Mouse (Mus musculus): ENCODE measurements around the gene Grm8. TPM values are rescaled to one million over a fixed set of nuclear protein-coding genes. Genes with fewer than 3 reads are reported as not detected.

The Grm8 gene
- total RNA-seq, 1 experiment, result 0.67 TPM

DNA sequence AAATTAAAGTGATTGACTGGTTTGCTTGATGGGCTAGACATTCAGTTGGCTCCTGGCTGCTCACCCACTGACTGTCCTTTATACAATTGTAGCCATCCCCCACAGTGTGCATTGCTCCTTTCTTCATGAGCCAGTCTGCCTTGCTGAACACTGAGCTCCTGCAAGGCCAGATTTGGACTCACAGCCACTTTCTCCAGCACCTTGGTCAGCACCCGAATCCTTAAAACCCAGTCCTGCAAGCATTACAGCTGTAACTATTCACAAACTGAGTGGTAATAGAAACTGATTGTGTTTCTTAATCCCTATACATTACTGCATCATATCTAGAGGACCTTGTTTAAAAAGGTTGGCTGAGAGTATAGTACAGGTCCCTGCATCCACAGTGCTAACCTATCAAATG is 221.7 kb downstream of the Grm8 start:
- Histone ChIP-seq H3K9ac (ENCODE audit: insufficient read depth, low read depth, low read length, poor library complexity, severe bottlenecking) (no peak overlapping the region), H3K9me3 (ENCODE audit: control insufficient read depth, insufficient read depth, low read depth, low read length) (no peaks in the 10 kb centered on the region)
- peak; percentile 17 for DNase-seq (ENCODE audit: low read depth, low spot score)

DNA sequence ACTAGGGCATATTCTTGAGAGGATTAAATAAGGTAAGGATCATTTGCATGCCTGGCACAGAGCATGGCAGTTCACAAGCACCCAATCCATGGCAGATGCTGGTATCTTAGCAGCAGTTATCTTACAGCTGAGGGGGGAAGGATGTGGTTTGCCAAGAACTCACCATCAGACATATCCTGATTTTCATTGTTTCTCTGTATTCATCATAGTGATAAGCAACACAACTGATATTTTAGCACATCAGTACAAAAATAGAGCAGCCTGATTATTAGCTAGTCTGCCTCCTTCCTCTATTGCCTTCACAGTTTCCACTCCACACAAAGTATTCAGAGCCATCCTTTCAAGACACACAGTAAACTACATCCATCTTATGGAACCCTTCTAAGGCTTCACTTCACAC is 230.6 kb downstream of the Grm8 start:
- in situ Hi-C loops (cut with MboI; ENCODE audit: low sequenced_read_pairs in 2 of 2, unreplicated experiment in 2 of 2), result no loop called here

More for the DNA sequence above, 221.7 kb downstream of the Grm8 start:
- Histone ChIP-seq H3K27ac (ENCODE audit: insufficient read depth, low read depth, low read length, poor library complexity, severe bottlenecking) (no peak overlapping the region), H3K36me3 (ENCODE audit: control insufficient read depth, insufficient read depth, low read length, poor library complexity, severe bottlenecking) (no peaks in the 10 kb centered on the region), H3K4me1 (ENCODE audit: control insufficient read depth in 2 of 2, insufficient read depth in 2 of 2, low read length in 2 of 2, poor library complexity in 1 of 2) (no peaks in the 10 kb centered on the region), H3K4me3 (ENCODE audit: insufficient read depth in 1 of 2, low read depth in 1 of 2, low read length in 2 of 2, poor library complexity in 1 of 2, severe bottlenecking in 1 of 2) (no peak overlapping the region)
- no peak for TF ChIP-seq ZNF384 (IDR thresholded peaks at IDR 0.05; ENCODE audit: low read depth, low read length)
- no peak for TF ChIP-seq CHD2 (IDR thresholded peaks at IDR 0.05; ENCODE audit: low read depth, low read length)
- TF ChIP-seq ZC3H11A (IDR thresholded peaks at IDR 0.05; ENCODE audit: borderline replicate concordance, low read depth, low read length), result no peak
- no peak for TF ChIP-seq MAFK (IDR thresholded peaks at IDR 0.05; ENCODE audit: insufficient read depth, low read depth, low read length)
- no peak for TF ChIP-seq HCFC1 (IDR thresholded peaks at IDR 0.05; ENCODE audit: borderline replicate concordance, insufficient read depth, low read length)
- in situ Hi-C loops (cut with MboI; ENCODE audit: low sequenced_read_pairs in 2 of 2, unreplicated experiment in 2 of 2), result no loop called here

DNA sequence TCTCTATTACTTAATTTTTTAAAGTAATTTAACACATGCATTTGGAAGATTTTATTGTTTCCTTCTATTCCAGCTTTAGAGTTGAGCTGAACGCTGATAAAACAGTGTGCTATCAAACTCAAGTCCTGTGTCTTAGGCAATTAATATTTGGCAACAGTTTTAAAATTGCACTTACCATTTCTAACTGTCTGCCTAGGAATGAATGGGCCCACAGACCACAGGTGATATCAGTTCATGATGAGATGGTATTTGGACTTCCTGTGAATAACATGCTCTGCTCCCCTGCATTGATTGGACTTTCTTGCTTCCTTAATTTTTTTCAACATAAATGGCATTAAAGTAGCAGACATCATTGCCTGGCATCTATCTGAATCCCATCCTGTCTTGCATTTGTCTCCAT is 232.8 kb downstream of the Grm8 start:
- in situ Hi-C loops (cut with MboI; ENCODE audit: low sequenced_read_pairs in 2 of 2, unreplicated experiment in 2 of 2), result no loop called here
- DNase-seq (ENCODE audit: low read depth, low spot score), result no peak
- TF ChIP-seq HCFC1 (IDR thresholded peaks at IDR 0.05; ENCODE audit: borderline replicate concordance, insufficient read depth, low read length) (no peak), ZC3H11A (IDR thresholded peaks at IDR 0.05; ENCODE audit: borderline replicate concordance, low read depth, low read length) (no peak), ZNF384 (IDR thresholded peaks at IDR 0.05; ENCODE audit: low read depth, low read length) (no peak), MAFK (IDR thresholded peaks at IDR 0.05; ENCODE audit: insufficient read depth, low read depth, low read length) (no peak), CHD2 (IDR thresholded peaks at IDR 0.05; ENCODE audit: low read depth, low read length) (no peak)

More for the DNA sequence above, 230.6 kb downstream of the Grm8 start:
- Histone ChIP-seq H3K4me3 (ENCODE audit: insufficient read depth in 1 of 2, low read depth in 1 of 2, low read length in 2 of 2, poor library complexity in 1 of 2, severe bottlenecking in 1 of 2) (no peak overlapping the region), H3K9ac (ENCODE audit: insufficient read depth, low read depth, low read length, poor library complexity, severe bottlenecking) (no peak overlapping the region), H3K36me3 (ENCODE audit: control insufficient read depth, insufficient read depth, low read length, poor library complexity, severe bottlenecking) (no peaks in the 10 kb centered on the region), H3K4me1 (ENCODE audit: control insufficient read depth in 2 of 2, insufficient read depth in 2 of 2, low read length in 2 of 2, poor library complexity in 1 of 2) (no peaks in the 10 kb centered on the region), H3K9me3 (ENCODE audit: control insufficient read depth, insufficient read depth, low read depth, low read length) (no peaks in the 10 kb centered on the region), H3K27ac (ENCODE audit: insufficient read depth, low read depth, low read length, poor library complexity, severe bottlenecking) (no peak overlapping the region)
- TF ChIP-seq ZNF384 (IDR thresholded peaks at IDR 0.05; ENCODE audit: low read depth, low read length) (no peak), HCFC1 (IDR thresholded peaks at IDR 0.05; ENCODE audit: borderline replicate concordance, insufficient read depth, low read length) (no peak), CHD2 (IDR thresholded peaks at IDR 0.05; ENCODE audit: low read depth, low read length) (no peak), ZC3H11A (IDR thresholded peaks at IDR 0.05; ENCODE audit: borderline replicate concordance, low read depth, low read length) (no peak)
- no peak for DNase-seq (ENCODE audit: low read depth, low spot score)

DNA sequence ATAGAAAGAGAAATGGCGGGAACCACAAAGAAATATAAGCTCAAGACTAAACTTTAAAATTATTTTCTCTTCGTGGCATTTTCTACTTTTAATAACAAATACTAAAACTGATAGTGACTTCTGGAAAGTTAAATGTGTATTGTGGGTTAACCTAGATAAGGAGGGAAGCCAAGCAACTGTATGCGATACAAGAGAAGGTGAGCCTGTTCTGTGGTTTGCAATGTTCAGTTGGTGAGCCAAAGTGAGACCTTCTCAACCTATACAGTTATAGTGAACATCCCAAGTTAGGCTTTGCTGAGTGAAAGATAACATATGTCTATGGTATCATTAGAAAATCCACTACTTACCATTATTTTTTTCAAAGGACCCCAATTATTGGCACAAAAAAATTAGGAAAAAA is 233.6 kb downstream of the Grm8 start:
- no peak overlapping the region for H3K4me3 ChIP-seq (ENCODE audit: insufficient read depth in 1 of 2, low read depth in 1 of 2, low read length in 2 of 2, poor library complexity in 1 of 2, severe bottlenecking in 1 of 2)
- no peak overlapping the region for H3K9ac ChIP-seq (ENCODE audit: insufficient read depth, low read depth, low read length, poor library complexity, severe bottlenecking)
- no peaks in the 10 kb centered on the region for H3K9me3 ChIP-seq (ENCODE audit: control insufficient read depth, insufficient read depth, low read depth, low read length)
- no peak overlapping the region for H3K27ac ChIP-seq (ENCODE audit: insufficient read depth, low read depth, low read length, poor library complexity, severe bottlenecking)
- in situ Hi-C loops (cut with MboI; ENCODE audit: low sequenced_read_pairs in 2 of 2, unreplicated experiment in 2 of 2), result no loop called here
- H3K4me1 ChIP-seq (ENCODE audit: control insufficient read depth in 2 of 2, insufficient read depth in 2 of 2, low read length in 2 of 2, poor library complexity in 1 of 2), result no peaks in the 10 kb centered on the region
- DNase-seq (ENCODE audit: low read depth, low spot score), result no peak
- no peak for TF ChIP-seq MAFK (IDR thresholded peaks at IDR 0.05; ENCODE audit: insufficient read depth, low read depth, low read length)
- TF ChIP-seq HCFC1 (IDR thresholded peaks at IDR 0.05; ENCODE audit: borderline replicate concordance, insufficient read depth, low read length), result no peak
- no peak for TF ChIP-seq CHD2 (IDR thresholded peaks at IDR 0.05; ENCODE audit: low read depth, low read length)
- no peak for TF ChIP-seq ZNF384 (IDR thresholded peaks at IDR 0.05; ENCODE audit: low read depth, low read length)
- no peak for TF ChIP-seq ZC3H11A (IDR thresholded peaks at IDR 0.05; ENCODE audit: borderline replicate concordance, low read depth, low read length)
- H3K36me3 ChIP-seq (ENCODE audit: control insufficient read depth, insufficient read depth, low read length, poor library complexity, severe bottlenecking), result no peaks in the 10 kb centered on the region

More for the DNA sequence above, 232.8 kb downstream of the Grm8 start:
- Histone ChIP-seq H3K36me3 (ENCODE audit: control insufficient read depth, insufficient read depth, low read length, poor library complexity, severe bottlenecking) (no peaks in the 10 kb centered on the region), H3K4me1 (ENCODE audit: control insufficient read depth in 2 of 2, insufficient read depth in 2 of 2, low read length in 2 of 2, poor library complexity in 1 of 2) (no peaks in the 10 kb centered on the region), H3K9me3 (ENCODE audit: control insufficient read depth, insufficient read depth, low read depth, low read length) (no peaks in the 10 kb centered on the region), H3K9ac (ENCODE audit: insufficient read depth, low read depth, low read length, poor library complexity, severe bottlenecking) (no peak overlapping the region), H3K27ac (ENCODE audit: insufficient read depth, low read depth, low read length, poor library complexity, severe bottlenecking) (no peak overlapping the region), H3K4me3 (ENCODE audit: insufficient read depth in 1 of 2, low read depth in 1 of 2, low read length in 2 of 2, poor library complexity in 1 of 2, severe bottlenecking in 1 of 2) (no peak overlapping the region)

DNA sequence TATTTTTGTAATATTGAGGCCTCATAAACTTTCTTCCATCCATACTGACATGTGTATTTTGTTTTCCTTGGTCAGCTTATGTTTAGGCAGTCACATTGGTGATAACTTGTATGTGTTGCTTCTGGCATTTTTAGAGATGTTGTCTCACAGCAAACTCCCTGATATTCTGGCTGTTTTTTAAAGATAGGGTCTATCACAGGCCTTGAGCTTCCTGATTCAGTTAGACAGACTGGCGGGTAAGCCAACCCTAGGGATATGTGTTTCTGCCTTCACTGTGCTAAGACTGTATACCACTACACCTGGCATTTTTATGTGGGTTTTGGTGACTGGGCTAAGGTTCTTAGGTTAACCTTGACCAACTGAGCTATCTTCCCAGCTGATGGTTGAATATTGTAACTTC is 239.8 kb downstream of the Grm8 start:
- Histone ChIP-seq H3K9ac (ENCODE audit: insufficient read depth, low read depth, low read length, poor library complexity, severe bottlenecking) (no peak overlapping the region), H3K4me3 (ENCODE audit: insufficient read depth in 1 of 2, low read depth in 1 of 2, low read length in 2 of 2, poor library complexity in 1 of 2, severe bottlenecking in 1 of 2) (no peak overlapping the region), H3K27ac (ENCODE audit: insufficient read depth, low read depth, low read length, poor library complexity, severe bottlenecking) (no peak overlapping the region), H3K36me3 (ENCODE audit: control insufficient read depth, insufficient read depth, low read length, poor library complexity, severe bottlenecking) (no peaks in the 10 kb centered on the region), H3K4me1 (ENCODE audit: control insufficient read depth in 2 of 2, insufficient read depth in 2 of 2, low read length in 2 of 2, poor library complexity in 1 of 2) (no peaks in the 10 kb centered on the region), H3K9me3 (ENCODE audit: control insufficient read depth, insufficient read depth, low read depth, low read length) (no peaks in the 10 kb centered on the region)
- in situ Hi-C loops (cut with MboI; ENCODE audit: low sequenced_read_pairs in 2 of 2, unreplicated experiment in 2 of 2), result no loop called here
- TF ChIP-seq ZNF384 (IDR thresholded peaks at IDR 0.05; ENCODE audit: low read depth, low read length) (no peak), MAFK (IDR thresholded peaks at IDR 0.05; ENCODE audit: insufficient read depth, low read depth, low read length) (no peak), ZC3H11A (IDR thresholded peaks at IDR 0.05; ENCODE audit: borderline replicate concordance, low read depth, low read length) (no peak), CHD2 (IDR thresholded peaks at IDR 0.05; ENCODE audit: low read depth, low read length) (no peak), HCFC1 (IDR thresholded peaks at IDR 0.05; ENCODE audit: borderline replicate concordance, insufficient read depth, low read length) (no peak)
- no peak for DNase-seq (ENCODE audit: low read depth, low spot score)

All from ES-E14 (cell line).